Mouse (Mus musculus) midbrain, embryonic 11.5 days (tissue): Measurements from ENCODE around the gene Gpatch3. TPM values are rescaled to one million over a fixed set of nuclear protein-coding genes. Genes with fewer than 3 reads are reported as not detected.

Source experiments
- ATAC-seq: fragments of 200-750 bp; cut with Nextera tagmentation; 2 replicates; pipeline ENCODE4 v1.8.0; 2017; ENCODE audit warnings: moderate TSS enrichment, moderate library complexity; ENCODE audit not compliant: low FRiP score
- DNase-seq: peaks from one replicate; pipeline ENCODE4 v3.0.0; 2015; ENCODE audit warnings: low spot score; ENCODE audit errors: missing footprints
- H3K27ac ChIP-seq: fragments of 300-500 bp; sonication (generic); 2 replicates; pipeline ENCODE4 v1.5.1; 2014; ENCODE audit warnings: low read depth, low read length
- H3K27me3 ChIP-seq: fragments of 300-500 bp; sonication (generic); 2 replicates; pipeline ENCODE4 v1.6.1; 2014; ENCODE audit warnings: mild to moderate bottlenecking, low read length, moderate library complexity, mixed read lengths; ENCODE audit not compliant: control insufficient read depth, insufficient read depth
- H3K36me3 ChIP-seq: fragments of 300-500 bp; sonication (generic); 2 replicates; pipeline ENCODE4 v1.6.1; 2014; ENCODE audit warnings: mild to moderate bottlenecking, low read length, moderate library complexity, mixed read lengths; ENCODE audit not compliant: control insufficient read depth, insufficient read depth
- H3K4me1 ChIP-seq: fragments of 300-500 bp; sonication (generic); 2 replicates; pipeline ENCODE4 v1.6.1; 2014; ENCODE audit warnings: low read length; ENCODE audit not compliant: control insufficient read depth, insufficient read depth
- H3K4me2 ChIP-seq: fragments of 300-500 bp; sonication (generic); 2 replicates; pipeline ENCODE4 v1.6.1; 2014; ENCODE audit warnings: mild to moderate bottlenecking, moderate library complexity
- H3K4me3 ChIP-seq: fragments of 300-500 bp; sonication (generic); 2 replicates; pipeline ENCODE4 v1.5.1; 2014; ENCODE audit warnings: low read depth, low read length
- H3K9ac ChIP-seq: fragments of 300-500 bp; sonication (generic); 2 replicates; pipeline ENCODE4 v1.6.1; 2014; ENCODE audit warnings: low read length
- H3K9me3 ChIP-seq: fragments of 300-500 bp; sonication (generic); 2 replicates; pipeline ENCODE4 v1.6.1; 2016; ENCODE audit warnings: low read length; ENCODE audit not compliant: control insufficient read depth
- WGBS: fragments of 180-500 bp; shearing (Covaris S2); extraction: QIAGEN DNeasy Blood & Tissue Kit; methylation state at CpG from one replicate; pipeline ENCODE4 v1.1.7; 2014; 5-methylcytosine and 5-hydroxymethylcytosine counted together
- polyA plus RNA-seq: library from polyadenylated mRNA; unstranded; fragments of >200 nt; fragmentation: Nextera tagmentation; extraction: Ambion mirVana; gene quantifications from 2 replicates; pipeline ENCODE4 v1.2.1, GENCODE M21; 2014

Gene Gpatch3
- polyA plus RNA-seq, 1 experiment from 2014 or later: 7.8 TPM

DNA sequence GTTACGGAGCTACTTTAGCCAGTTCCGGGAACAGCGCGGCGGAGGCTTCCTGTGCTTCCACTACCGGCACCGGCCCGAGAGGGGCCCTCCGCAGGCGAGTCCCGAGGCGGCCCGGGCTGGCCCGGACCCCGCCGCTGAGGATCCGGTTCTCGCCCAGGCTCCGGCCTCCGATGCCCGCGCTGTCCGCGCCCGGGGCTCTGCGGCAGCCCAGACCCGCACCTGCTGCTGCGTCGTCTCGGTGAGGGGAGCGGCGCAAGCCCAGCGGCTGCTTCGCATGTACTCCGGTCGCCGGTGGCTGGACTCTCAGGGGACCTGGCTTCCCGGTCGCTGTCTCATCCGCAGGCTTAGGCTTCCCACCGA lies 278 bp downstream of the Gpatch3 start:
- peaks cover 6% of the 10 kb centered on the region for H3K36me3 ChIP-seq
- H3K4me1 ChIP-seq: peaks cover 5% of the 10 kb centered on the region
- peak overlapping the region; percentile 93 for H3K9ac ChIP-seq
- H3K27ac ChIP-seq: peak overlapping the region; percentile 82; the same call in 1 of the 2 replicates
- no peaks in the 10 kb centered on the region for H3K9me3 ChIP-seq
- 2% methylated on average over 41 of the region's 41 CpGs for WGBS
- H3K27me3 ChIP-seq: no peaks in the 10 kb centered on the region
- H3K4me2 ChIP-seq: peak overlapping the region; percentile 78
- H3K4me3 ChIP-seq: peak overlapping the region; percentile 97
- peak; percentile 81 for ATAC-seq
- DNase-seq: no peak

DNA sequence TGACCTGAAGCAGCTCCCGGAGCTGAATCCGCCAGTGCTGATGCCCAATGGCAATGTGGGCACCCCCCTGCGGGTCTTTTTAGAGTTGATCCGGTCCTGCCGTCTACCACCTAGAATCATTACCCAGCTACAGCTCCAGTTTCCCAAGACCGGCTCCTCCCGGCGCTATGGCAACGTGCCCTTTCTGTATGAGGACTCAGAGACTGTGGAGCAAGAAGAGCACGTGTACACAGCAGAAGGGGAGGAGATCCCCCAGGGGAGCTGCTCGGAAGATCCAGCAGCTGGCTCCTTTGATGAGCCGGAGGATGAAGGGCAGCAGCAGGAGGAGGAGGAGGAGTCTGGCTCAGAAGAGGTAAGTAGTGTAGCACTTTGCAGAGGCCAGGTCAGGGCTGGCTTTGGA lies 3.4 kb downstream of the Gpatch3 start:
- no peaks in the 10 kb centered on the region for H3K9me3 ChIP-seq
- no peak overlapping the region for H3K27ac ChIP-seq
- H3K9ac ChIP-seq: no peak overlapping the region
- peaks cover 5% of the 10 kb centered on the region for H3K4me1 ChIP-seq
- ATAC-seq: no peak
- no peak overlapping the region for H3K4me3 ChIP-seq
- no peak for DNase-seq
- no peak overlapping the region for H3K4me2 ChIP-seq
- 69% methylated on average over 12 of the region's 12 CpGs for WGBS
- no peaks in the 10 kb centered on the region for H3K27me3 ChIP-seq
- H3K36me3 ChIP-seq: peaks cover 6% of the 10 kb centered on the region

DNA sequence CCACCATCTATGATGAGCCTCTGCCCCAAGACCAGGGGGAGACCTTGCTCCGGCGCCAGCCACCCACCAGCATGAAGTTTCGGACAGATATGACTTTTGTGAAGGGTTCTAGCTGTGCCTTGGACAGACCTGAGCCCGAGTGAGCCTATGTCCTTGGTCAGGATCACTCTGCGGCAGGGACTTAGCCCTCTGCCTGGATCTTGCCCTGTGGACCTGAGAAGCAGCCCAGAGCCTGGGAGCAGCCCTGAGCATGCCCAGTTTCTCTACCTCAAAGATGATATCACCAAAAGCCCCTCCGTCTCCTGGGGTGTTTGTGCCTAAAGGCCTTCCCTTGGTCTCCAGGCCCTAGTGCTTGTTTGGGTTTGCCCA lies 9.1 kb downstream of the Gpatch3 start:
- Histone ChIP-seq H3K4me2 (peak overlapping the region; percentile 100), H3K27me3 (no peaks in the 10 kb centered on the region), H3K4me3 (peak overlapping the region; percentile 93), H3K27ac (no peak overlapping the region; the same call in 1 of the 2 replicates), H3K9ac (peak overlapping the region; percentile 92), H3K4me1 (peaks cover 12% of the 10 kb centered on the region), H3K36me3 (peaks cover 11% of the 10 kb centered on the region), H3K9me3 (no peaks in the 10 kb centered on the region)
- 61% methylated on average over 6 of the region's 6 CpGs for WGBS
- ATAC-seq (no peak; the same call in 1 of the 2 replicates), DNase-seq (no peak)

DNA sequence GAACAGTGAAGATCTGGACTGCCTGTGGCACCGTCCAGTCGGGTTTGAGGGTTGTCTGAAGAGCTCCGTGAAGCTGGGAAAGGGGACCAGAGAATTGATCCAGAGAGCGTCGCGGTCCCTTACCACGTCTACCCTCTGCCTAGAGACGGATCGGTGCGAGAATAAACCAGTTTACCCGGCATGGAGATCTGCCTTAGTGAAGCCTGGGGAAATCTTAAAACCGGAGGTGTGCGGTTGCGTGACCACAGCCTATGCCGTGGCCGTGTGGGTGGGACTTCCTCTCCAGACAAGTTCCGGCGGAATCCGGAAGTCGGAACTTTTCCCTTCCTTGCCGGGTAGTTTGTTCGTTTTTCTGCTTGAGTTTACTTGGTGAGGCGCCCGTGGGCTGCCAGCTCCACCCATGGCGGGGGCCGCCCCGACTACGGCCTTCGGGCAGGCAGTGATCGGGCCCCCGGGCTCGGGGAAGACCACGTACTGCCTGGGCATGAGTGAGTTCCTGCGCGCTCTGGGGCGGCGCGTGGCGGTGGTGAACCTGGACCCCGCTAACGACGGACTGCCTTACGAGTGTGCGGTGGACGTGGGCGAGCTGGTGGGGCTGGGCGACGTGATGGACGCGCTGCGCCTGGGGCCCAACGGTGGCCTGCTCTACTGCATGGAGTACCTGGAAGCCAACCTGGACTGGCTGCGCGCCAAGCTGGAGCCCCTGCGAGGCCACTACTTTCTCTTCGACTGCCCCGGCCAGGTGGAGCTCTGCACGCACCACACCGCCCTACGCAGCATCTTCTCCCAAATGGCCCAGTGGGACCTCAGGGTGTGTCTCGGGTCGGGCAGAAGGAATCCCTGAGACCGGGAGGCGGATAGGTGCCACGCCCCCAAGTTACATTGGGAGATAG lies 9.8 kb downstream of the Gpatch3 start, which contains the start of gene Gpn2:
Gene Gpn2 (plus strand): TSS at position 304 of the 893 bp plus-strand sequence.
- Histone ChIP-seq H3K9ac (peak within 1 kb of the TSS; percentile 92), H3K4me1 (peaks cover 12% of the 10 kb centered on the region), H3K27me3 (no peaks in the 10 kb centered on the region), H3K9me3 (no peaks in the 10 kb centered on the region), H3K4me3 (peak within 1 kb of the TSS; percentile 93), H3K27ac (no peak within 1 kb of the TSS; the same call in 1 of the 2 replicates), H3K36me3 (peaks cover 11% of the 10 kb centered on the region), H3K4me2 (peak within 1 kb of the TSS; percentile 100)
- WGBS: 1% methylated on average over 65 of the region's 65 CpGs
- peak; percentile 93 for DNase-seq
- peak; percentile 85 for ATAC-seq

DNA sequence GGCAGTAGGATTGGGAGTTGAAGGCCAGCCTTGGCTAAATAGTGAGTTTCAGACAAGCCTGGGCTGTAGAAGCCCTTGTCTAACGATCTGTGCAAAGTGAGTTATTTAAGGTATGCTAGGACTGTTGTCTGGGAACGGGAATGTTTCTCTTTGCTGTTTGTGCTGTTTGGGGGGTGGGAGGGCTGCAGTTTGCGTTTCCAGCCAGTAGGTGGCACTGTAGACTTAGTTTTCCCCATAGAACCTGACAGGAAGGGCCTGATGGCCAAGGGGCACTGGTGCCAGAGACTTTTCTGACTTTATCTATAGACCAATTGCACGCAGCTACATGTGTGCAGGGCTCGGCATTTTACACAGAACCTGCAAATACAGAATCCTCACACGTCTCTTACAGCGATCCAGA lies 18.0 kb downstream of the Gpatch3 start:
- H3K27ac ChIP-seq: no peak overlapping the region
- H3K4me1 ChIP-seq: no peaks in the 10 kb centered on the region
- no peaks in the 10 kb centered on the region; the same call in 1 of the 2 replicates for H3K27me3 ChIP-seq
- ATAC-seq (no peak), DNase-seq (peak; percentile 99)
- no peak overlapping the region for H3K4me2 ChIP-seq
- no peaks in the 10 kb centered on the region for H3K9me3 ChIP-seq
- H3K36me3 ChIP-seq: peaks cover 9% of the 10 kb centered on the region
- WGBS: 35% methylated on average over 7 of the region's 7 CpGs
- no peak overlapping the region for H3K4me3 ChIP-seq
- H3K9ac ChIP-seq: no peak overlapping the region

DNA sequence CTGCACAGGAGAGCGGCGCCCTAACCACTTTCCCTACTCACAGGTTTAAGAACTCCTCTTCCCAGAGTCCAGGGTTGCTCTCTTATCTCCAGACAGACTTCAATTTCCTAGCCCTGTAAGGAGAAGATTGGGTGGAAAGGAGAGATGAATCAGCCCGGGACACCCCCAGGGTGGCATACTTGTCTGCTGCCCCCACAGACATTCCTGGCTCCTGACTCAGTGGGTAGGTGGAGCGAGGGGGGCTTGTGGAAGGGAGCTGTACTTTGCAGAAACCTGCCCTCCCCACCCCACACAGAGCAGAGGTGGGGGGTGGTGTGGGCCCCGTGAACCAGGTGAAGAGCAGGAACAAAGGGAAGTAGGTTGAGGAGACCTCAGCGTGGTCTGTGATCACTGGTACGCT lies 21.0 kb downstream of the Gpatch3 start:
- Histone ChIP-seq H3K9me3 (no peaks in the 10 kb centered on the region), H3K4me3 (no peak overlapping the region), H3K27ac (no peak overlapping the region), H3K4me2 (no peak overlapping the region), H3K9ac (no peak overlapping the region), H3K36me3 (no peaks in the 10 kb centered on the region), H3K4me1 (0 out of 2 replicates have a peak, but pooled peaks cover 2% of the 10 kb centered on the region), H3K27me3 (peaks cover 25% of the 10 kb centered on the region)
- DNase-seq (no peak), ATAC-seq (no peak)
- 79% methylated on average over 7 of the region's 7 CpGs for WGBS

DNA sequence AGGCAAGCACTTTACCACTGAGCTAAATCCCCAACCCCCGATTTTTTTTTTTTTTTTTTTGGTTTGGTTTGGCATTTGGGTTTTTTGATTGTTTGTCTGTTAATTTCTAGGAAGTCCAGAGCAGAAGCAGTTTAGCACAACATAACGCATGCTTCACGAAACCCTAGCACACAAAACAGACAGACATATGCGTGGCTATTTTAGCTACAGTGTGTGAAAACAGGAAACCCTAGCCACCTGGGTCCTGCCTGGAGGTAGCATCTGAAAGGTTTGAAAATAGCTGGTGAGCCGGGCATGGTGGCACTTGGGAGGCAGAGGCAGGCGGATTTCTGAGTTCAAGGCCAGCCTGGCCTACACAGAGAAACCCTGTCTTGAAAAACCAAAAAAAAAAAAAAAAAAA lies 21.5 kb downstream of the Gpatch3 start:
- ATAC-seq: no peak
- Histone ChIP-seq H3K9me3 (no peaks in the 10 kb centered on the region), H3K9ac (no peak overlapping the region), H3K36me3 (no peaks in the 10 kb centered on the region), H3K27ac (no peak overlapping the region), H3K4me1 (0 out of 2 replicates have a peak, but pooled peaks cover 2% of the 10 kb centered on the region), H3K4me3 (no peak overlapping the region), H3K4me2 (no peak overlapping the region), H3K27me3 (peaks cover 26% of the 10 kb centered on the region)
- 83% methylated on average over 6 of the region's 6 CpGs for WGBS
- DNase-seq: no peak

DNA sequence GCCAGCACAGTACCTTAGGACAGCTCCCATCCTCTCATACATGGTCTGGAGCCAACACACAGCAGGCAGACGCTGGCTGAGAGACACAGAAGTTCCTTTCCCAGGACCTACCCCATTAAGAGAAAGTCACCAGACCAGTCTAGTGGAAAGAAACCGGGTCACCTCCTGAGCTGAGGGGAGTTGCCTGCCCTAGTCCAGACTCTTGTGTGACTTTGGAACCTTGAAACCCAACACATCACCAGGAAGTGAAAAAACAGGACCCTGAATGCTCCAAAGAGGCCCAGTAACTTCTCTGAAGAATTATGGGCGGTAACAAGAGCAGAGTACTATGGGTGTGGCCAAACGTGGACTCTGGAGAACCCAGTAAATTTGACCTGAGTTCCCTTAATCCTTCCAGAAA lies 24.1 kb downstream of the Gpatch3 start:
- ATAC-seq: no peak
- no peak overlapping the region for H3K4me2 ChIP-seq
- H3K9ac ChIP-seq: no peak overlapping the region
- H3K4me1 ChIP-seq: 0 out of 2 replicates have a peak, but pooled peaks cover 2% of the 10 kb centered on the region
- H3K27me3 ChIP-seq: peaks cover 41% of the 10 kb centered on the region
- H3K27ac ChIP-seq: no peak overlapping the region
- H3K9me3 ChIP-seq: no peaks in the 10 kb centered on the region
- 46% methylated on average over 4 of the region's 4 CpGs for WGBS
- H3K4me3 ChIP-seq: no peak overlapping the region
- no peak for DNase-seq
- no peaks in the 10 kb centered on the region for H3K36me3 ChIP-seq

DNA sequence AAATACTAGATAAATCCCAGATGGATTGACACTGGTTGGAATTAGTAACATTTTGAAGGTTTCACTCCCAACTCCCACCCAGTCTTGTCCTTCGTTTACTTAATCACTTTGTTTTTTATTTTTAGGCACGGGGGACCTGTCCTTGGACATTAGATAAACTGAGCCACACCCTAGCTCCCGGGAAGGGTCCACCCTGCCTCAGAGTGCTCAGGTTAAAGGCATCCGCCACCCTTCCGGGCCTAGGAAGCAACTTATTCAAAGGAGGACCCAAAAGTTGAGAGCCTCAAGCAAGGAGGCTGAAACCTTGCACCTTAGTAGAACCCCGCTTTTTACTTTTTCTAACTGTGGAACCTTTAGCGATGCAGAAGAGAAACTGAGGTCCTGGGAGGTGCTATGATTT lies 24.6 kb downstream of the Gpatch3 start:
- 31% methylated on average over 7 of the region's 7 CpGs for WGBS
- ATAC-seq (no peak), DNase-seq (no peak)
- 0 out of 2 replicates have a peak, but pooled peaks cover 2% of the 10 kb centered on the region for H3K4me1 ChIP-seq
- no peak overlapping the region for H3K27ac ChIP-seq
- H3K9me3 ChIP-seq: no peaks in the 10 kb centered on the region
- H3K4me3 ChIP-seq: peak overlapping the region; percentile 48
- peak overlapping the region; percentile 89 for H3K4me2 ChIP-seq
- peaks cover 41% of the 10 kb centered on the region for H3K27me3 ChIP-seq
- H3K36me3 ChIP-seq: no peaks in the 10 kb centered on the region
- H3K9ac ChIP-seq: peak overlapping the region; percentile 48
